Mouse (Mus musculus) MEL (cell line): ENCODE measurements around the gene Olfr67.

Experiments used
- CTCF ChIP-seq, 3 experiments: IDR thresholded peaks in 2 of 3; conservative IDR thresholded peaks in 1 of 3; 2 replicates each; pipeline ENCODE4 v1.5.1; 2011 to 2012; ENCODE audit warnings: low read length in 3 of 3, low read depth in 2 of 3, mild to moderate bottlenecking in 2 of 3, improper control_type of control experiment in 1 of 3, inconsistent platforms in 1 of 3, mixed read lengths in 1 of 3, moderate library complexity in 1 of 3; ENCODE audit not compliant: control insufficient read depth in 1 of 3, insufficient read depth in 1 of 3, poor library complexity in 1 of 3, severe bottlenecking in 1 of 3
- NELFE ChIP-seq: IDR thresholded peaks from 2 replicates; pipeline ENCODE4 v1.6.1; 2011; ENCODE audit warnings: low read depth, low read length, improper control_type of control experiment
- POLR2A ChIP-seq, 2 experiments: IDR thresholded peaks; 2 replicates each; pipeline ENCODE4 v1.6.1; 2011 to 2012; ENCODE audit warnings: low read length in 2 of 2, mild to moderate bottlenecking in 2 of 2, control low read depth in 1 of 2, improper control_type of control experiment in 1 of 2, low read depth in 1 of 2, moderate library complexity in 1 of 2; ENCODE audit not compliant: control insufficient read depth in 1 of 2, insufficient read depth in 1 of 2, poor library complexity in 1 of 2

DNA sequence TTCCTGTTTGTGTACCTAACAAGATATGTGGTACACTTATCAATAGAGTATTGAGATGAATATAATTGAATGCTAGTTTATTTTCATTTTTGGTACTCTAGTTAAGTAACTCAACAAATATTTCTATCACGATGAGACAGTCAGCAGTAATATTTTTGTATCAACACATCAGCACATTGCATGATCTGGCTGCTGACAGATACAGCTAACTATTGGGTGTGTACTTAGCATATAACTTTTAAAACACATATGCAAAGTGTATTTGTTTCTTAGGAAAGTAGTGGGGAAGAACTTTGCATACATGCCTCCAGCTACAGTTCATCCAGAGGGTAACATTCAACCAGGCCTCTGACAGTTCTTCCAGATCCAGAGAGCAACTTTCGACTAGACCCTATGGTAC lies 33.0 kb upstream of the Olfr67 start:
- TF ChIP-seq NELFE (no peak), POLR2A (IDR thresholded peaks at IDR 0.05; ENCODE audit: control insufficient read depth in 1 of 2, insufficient read depth in 1 of 2, low read depth in 1 of 2, low read length in 2 of 2, poor library complexity in 1 of 2) (no peak), CTCF (IDR thresholded peaks at IDR 0.05 in 2 of 3, conservative IDR thresholded peaks at IDR 0.05 in 1 of 3; ENCODE audit: control insufficient read depth in 1 of 3, insufficient read depth in 1 of 3, low read depth in 2 of 3, low read length in 3 of 3, poor library complexity in 1 of 3, severe bottlenecking in 1 of 3) (no peak)
